Mouse (Mus musculus) intestine, embryonic 15.5 days (tissue): ENCODE results near the gene Tyms. TPM values are rescaled to one million over a fixed set of nuclear protein-coding genes. Genes with fewer than 3 reads are reported as not detected.
"Not testable (repeated sequence)": the region's sequence is repeated elsewhere in the genome, so short reads cannot be mapped to it uniquely, and the experiment has no call there.

Experiments
- ATAC-seq: fragments of 200-750 bp; cut with Nextera tagmentation; 2 replicates; pipeline ENCODE4 v1.8.0; 2017; ENCODE audit warnings: moderate TSS enrichment, moderate library complexity
- H3K27ac ChIP-seq: fragments of 300-500 bp; sonication (generic); 2 replicates; pipeline ENCODE4 v1.5.1; 2015; ENCODE audit warnings: mild to moderate bottlenecking, inconsistent platforms
- H3K27me3 ChIP-seq: fragments of 300-500 bp; sonication (generic); replicated peaks from 2 replicates; pipeline ENCODE4 v1.6.1; 2015; ENCODE audit warnings: inconsistent platforms
- H3K36me3 ChIP-seq: fragments of 300-500 bp; sonication (generic); 2 replicates; pipeline ENCODE4 v1.6.1; 2015; ENCODE audit warnings: inconsistent platforms
- H3K4me1 ChIP-seq: fragments of 300-500 bp; sonication (generic); replicated peaks from 2 replicates; pipeline ENCODE4 v1.6.1; 2015; ENCODE audit warnings: inconsistent platforms
- H3K4me2 ChIP-seq: fragments of 300-500 bp; sonication (generic); replicated peaks from 2 replicates; pipeline ENCODE4 v1.6.1; 2015; ENCODE audit warnings: mild to moderate bottlenecking, inconsistent platforms
- H3K4me3 ChIP-seq: fragments of 300-500 bp; sonication (generic); replicated peaks from 2 replicates; pipeline ENCODE4 v1.5.1; 2015; ENCODE audit warnings: inconsistent platforms
- H3K9ac ChIP-seq: fragments of 300-500 bp; sonication (generic); 2 replicates; pipeline ENCODE4 v1.6.1; 2015; ENCODE audit warnings: inconsistent platforms
- H3K9me3 ChIP-seq: fragments of 300-500 bp; sonication (generic); 2 replicates; pipeline ENCODE4 v1.6.1; 2016; ENCODE audit warnings: inconsistent platforms
- WGBS: fragments of 180-500 bp; shearing (Covaris S2); methylation state at CpG from one replicate; pipeline ENCODE4 v1.1.7; 2015; 5-methylcytosine and 5-hydroxymethylcytosine counted together
- polyA plus RNA-seq: library from polyadenylated mRNA; unstranded; fragments of >200 nt; fragmentation: Nextera tagmentation; extraction: Ambion mirVana; gene quantifications from 2 replicates; pipeline ENCODE4 v1.2.1, GENCODE M21; 2015

The Tyms gene
- polyA plus RNA-seq, 1 experiment from 2014 or later: 288 TPM

DNA sequence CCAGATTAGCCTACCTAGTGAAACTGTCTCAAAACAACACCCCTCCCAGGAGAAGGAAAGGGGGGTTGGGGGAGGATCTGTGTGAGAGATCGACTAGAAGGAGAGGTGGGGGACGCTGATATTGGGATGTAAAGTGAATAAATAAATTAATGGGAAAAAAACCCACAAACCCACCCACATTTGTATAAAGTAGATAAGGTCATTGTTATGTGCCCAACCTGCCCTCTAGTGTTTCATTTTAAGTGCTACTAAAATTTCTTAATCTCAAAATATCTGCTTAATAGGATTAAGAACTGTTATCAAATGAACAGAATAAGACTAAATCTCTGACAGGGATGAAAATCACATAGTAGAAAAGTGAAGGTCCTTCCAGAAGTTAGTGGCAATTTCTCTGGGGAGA, 21.0 kb upstream of the Tyms start:
- no peak overlapping the region for H3K4me3 ChIP-seq
- H3K9me3 ChIP-seq: no peaks in the 10 kb centered on the region
- ATAC-seq: no peak
- WGBS: 44% methylated on average over 2 of the region's 2 CpGs
- H3K27me3 ChIP-seq: no peaks in the 10 kb centered on the region
- no peaks in the 10 kb centered on the region for H3K4me1 ChIP-seq
- no peaks in the 10 kb centered on the region for H3K36me3 ChIP-seq
- no peak overlapping the region for H3K27ac ChIP-seq
- no peak overlapping the region for H3K4me2 ChIP-seq
- no peak overlapping the region for H3K9ac ChIP-seq

- Histone ChIP-seq H3K9ac (no peak overlapping the region), H3K4me2 (0 out of 2 replicates have a peak overlapping the region, but pooled peaks have one; percentile 6), H3K27me3 (no peaks in the 10 kb centered on the region), H3K4me3 (no peak overlapping the region), H3K36me3 (no peaks in the 10 kb centered on the region), H3K4me1 (no peaks in the 10 kb centered on the region), H3K9me3 (no peaks in the 10 kb centered on the region), H3K27ac (no peak overlapping the region)
- 54% methylated on average over 13 of the region's 13 CpGs for whole genome bisulfite sequencing
- ATAC-seq: no peak
Measured at GRCm38 (mm10) chr5:30092701-30093100, 19.3 kb upstream of the Tyms start.

- H3K4me1 ChIP-seq: peaks cover 8% of the 10 kb centered on the region
- peak overlapping the region; percentile 74 for H3K9ac ChIP-seq
- no peak overlapping the region for H3K27ac ChIP-seq
- no peaks in the 10 kb centered on the region for H3K27me3 ChIP-seq
- H3K36me3 ChIP-seq: peaks cover 8% of the 10 kb centered on the region; the same call in 1 of the 2 replicates
- no peaks in the 10 kb centered on the region for H3K9me3 ChIP-seq
- peak overlapping the region; percentile 55 for H3K4me2 ChIP-seq
- peak; percentile 46; the same call in 1 of the 2 replicates for ATAC-seq
- peak overlapping the region; percentile 66 for H3K4me3 ChIP-seq
- 24% methylated on average over 3 of the region's 3 CpGs for WGBS
Measured at GRCm38 (mm10) chr5:30072377-30072776, 1.0 kb downstream of the Tyms start.

- peak overlapping the region; percentile 55 for H3K4me2 ChIP-seq
- WGBS: 74% methylated on average over 6 of the region's 6 CpGs
- no peak overlapping the region for H3K4me3 ChIP-seq
- peaks cover 8% of the 10 kb centered on the region for H3K4me1 ChIP-seq
- no peaks in the 10 kb centered on the region for H3K9me3 ChIP-seq
- no peak overlapping the region for H3K9ac ChIP-seq
- H3K27me3 ChIP-seq: no peaks in the 10 kb centered on the region
- ATAC-seq: no peak
- no peak overlapping the region for H3K27ac ChIP-seq
- peaks cover 8% of the 10 kb centered on the region; the same call in 1 of the 2 replicates for H3K36me3 ChIP-seq
Measured at GRCm38 (mm10) chr5:30071677-30072076, 1.7 kb downstream of the Tyms start.

GRCm38 (mm10) chr5:30067726-30068125, 5.7 kb downstream of the Tyms start:
- 53% methylated on average over 6 of the region's 6 CpGs for WGBS
- no peak for ATAC-seq
- H3K9ac ChIP-seq: no peak overlapping the region
- H3K36me3 ChIP-seq: peaks cover 10% of the 10 kb centered on the region
- no peaks in the 10 kb centered on the region for H3K9me3 ChIP-seq
- no peak overlapping the region for H3K27ac ChIP-seq
- no peak overlapping the region for H3K4me2 ChIP-seq
- peaks cover 8% of the 10 kb centered on the region for H3K4me1 ChIP-seq
- H3K4me3 ChIP-seq: no peak overlapping the region
- H3K27me3 ChIP-seq: no peaks in the 10 kb centered on the region

GRCm38 (mm10) chr5:30059607-30060006, 13.8 kb downstream of the Tyms start:
- not testable (repeated sequence) for H3K4me1 ChIP-seq, H3K27me3 ChIP-seq, H3K4me2 ChIP-seq, H3K9ac ChIP-seq, H3K27ac ChIP-seq, H3K4me3 ChIP-seq, H3K9me3 ChIP-seq, ATAC-seq
- peaks cover 17% of the 10 kb centered on the region for H3K36me3 ChIP-seq
- 79% methylated on average over 5 of the region's 5 CpGs for WGBS

- Histone ChIP-seq H3K9me3 (no peaks in the 10 kb centered on the region), H3K27me3 (no peaks in the 10 kb centered on the region), H3K4me2 (no peak overlapping the region), H3K27ac (no peak overlapping the region), H3K9ac (no peak overlapping the region), H3K4me3 (no peak overlapping the region), H3K36me3 (peaks cover 17% of the 10 kb centered on the region), H3K4me1 (no peaks in the 10 kb centered on the region)
- no peak for ATAC-seq
- 90% methylated on average over 6 of the region's 6 CpGs for WGBS
Measured at GRCm38 (mm10) chr5:30058216-30058731, 15.1 kb downstream of the Tyms start.

GRCm38 (mm10) chr5:30039841-30040240, 33.6 kb downstream of the Tyms start:
- not testable (repeated sequence) for H3K9me3 ChIP-seq, H3K9ac ChIP-seq, H3K4me1 ChIP-seq, H3K4me2 ChIP-seq, ATAC-seq, H3K36me3 ChIP-seq, H3K4me3 ChIP-seq, H3K27me3 ChIP-seq, H3K27ac ChIP-seq
- WGBS: 77% methylated on average over 4 of the region's 4 CpGs

- ATAC-seq, H3K9ac ChIP-seq, H3K4me3 ChIP-seq, H3K27ac ChIP-seq, H3K36me3 ChIP-seq, H3K9me3 ChIP-seq, H3K4me2 ChIP-seq, H3K27me3 ChIP-seq, H3K4me1 ChIP-seq: not testable (repeated sequence)
- WGBS: 66% methylated on average over 5 of the region's 5 CpGs
Measured at GRCm38 (mm10) chr5:30039324-30039723, 34.1 kb downstream of the Tyms start.

DNA sequence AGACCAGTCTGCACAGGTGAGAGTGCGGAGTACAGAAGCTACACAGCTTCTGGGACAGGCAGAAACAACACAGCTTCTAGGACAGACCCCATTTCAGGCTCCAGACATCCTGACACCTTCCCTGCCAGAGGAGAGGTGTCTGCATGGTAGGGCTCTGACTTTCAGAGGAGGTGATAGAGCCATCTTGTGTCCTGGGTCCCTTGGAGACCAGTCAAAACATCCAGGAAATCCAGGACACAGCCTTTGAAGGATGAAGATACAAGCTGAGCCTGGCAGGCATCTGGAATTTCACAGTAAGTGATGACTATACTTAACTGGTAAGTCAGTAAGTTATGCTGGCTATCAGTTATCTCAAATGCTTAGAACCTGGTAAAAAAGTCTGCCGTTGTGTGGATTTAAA, 36.3 kb downstream of the Tyms start:
- not testable (repeated sequence) for H3K27me3 ChIP-seq, H3K4me2 ChIP-seq, ATAC-seq, H3K9ac ChIP-seq, H3K4me1 ChIP-seq, H3K4me3 ChIP-seq, H3K36me3 ChIP-seq, H3K27ac ChIP-seq, H3K9me3 ChIP-seq
- WGBS: 78% methylated on average over 2 of the region's 2 CpGs

DNA sequence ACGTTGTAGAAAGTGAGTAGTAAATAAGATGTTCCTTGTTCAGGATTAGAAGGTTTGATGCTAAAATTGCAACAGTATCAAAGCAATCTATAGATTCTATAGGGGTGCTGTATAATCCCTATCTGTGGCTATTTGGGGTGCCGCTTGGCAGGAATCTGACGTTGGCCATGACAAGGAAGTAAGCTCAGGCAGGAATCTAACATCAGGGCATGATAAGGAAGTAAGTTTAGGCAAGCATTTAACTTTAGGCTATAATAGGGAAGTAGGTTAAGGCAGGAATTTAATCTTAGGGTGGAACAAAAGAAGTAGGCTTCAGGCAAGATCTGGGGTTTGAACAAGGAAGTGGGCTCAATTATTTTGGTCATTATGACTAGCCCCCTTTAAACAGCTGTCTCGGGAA, 37.6 kb downstream of the Tyms start:
- ATAC-seq, H3K4me1 ChIP-seq, H3K27me3 ChIP-seq, H3K4me3 ChIP-seq, H3K4me2 ChIP-seq, H3K9me3 ChIP-seq, H3K36me3 ChIP-seq, H3K27ac ChIP-seq, H3K9ac ChIP-seq: not testable (repeated sequence)
- WGBS: 78% methylated on average over 4 of the region's 4 CpGs

DNA sequence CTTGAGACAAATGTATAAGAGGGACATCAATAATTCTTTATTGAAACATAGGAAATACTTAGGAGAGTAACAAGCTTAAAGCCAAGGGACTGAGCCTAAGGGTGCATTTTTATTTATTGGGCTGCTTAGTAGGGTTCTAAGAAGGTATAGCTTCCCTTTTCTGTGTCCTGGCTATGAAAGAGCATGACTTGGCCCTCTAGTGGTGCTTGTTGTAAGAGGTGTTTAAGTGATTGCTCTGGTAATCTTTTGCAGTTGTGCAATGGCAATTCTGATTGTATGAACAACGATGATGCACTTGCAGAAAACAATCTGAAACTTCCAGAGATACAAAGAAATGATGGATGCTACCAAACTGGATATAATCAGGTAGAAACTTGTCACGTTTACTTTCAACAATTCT, 58.8 kb downstream of the Tyms start:
- WGBS: 55% methylated on average over 2 of the region's 2 CpGs
- H3K27ac ChIP-seq: no peak overlapping the region
- ATAC-seq: no peak
- H3K9ac ChIP-seq: no peak overlapping the region
- H3K4me2 ChIP-seq: no peak overlapping the region
- H3K27me3 ChIP-seq: no peaks in the 10 kb centered on the region
- H3K36me3 ChIP-seq: no peaks in the 10 kb centered on the region
- no peaks in the 10 kb centered on the region for H3K9me3 ChIP-seq
- 0 out of 2 replicates have a peak, but pooled peaks cover 5% of the 10 kb centered on the region for H3K4me1 ChIP-seq
- no peak overlapping the region for H3K4me3 ChIP-seq

DNA sequence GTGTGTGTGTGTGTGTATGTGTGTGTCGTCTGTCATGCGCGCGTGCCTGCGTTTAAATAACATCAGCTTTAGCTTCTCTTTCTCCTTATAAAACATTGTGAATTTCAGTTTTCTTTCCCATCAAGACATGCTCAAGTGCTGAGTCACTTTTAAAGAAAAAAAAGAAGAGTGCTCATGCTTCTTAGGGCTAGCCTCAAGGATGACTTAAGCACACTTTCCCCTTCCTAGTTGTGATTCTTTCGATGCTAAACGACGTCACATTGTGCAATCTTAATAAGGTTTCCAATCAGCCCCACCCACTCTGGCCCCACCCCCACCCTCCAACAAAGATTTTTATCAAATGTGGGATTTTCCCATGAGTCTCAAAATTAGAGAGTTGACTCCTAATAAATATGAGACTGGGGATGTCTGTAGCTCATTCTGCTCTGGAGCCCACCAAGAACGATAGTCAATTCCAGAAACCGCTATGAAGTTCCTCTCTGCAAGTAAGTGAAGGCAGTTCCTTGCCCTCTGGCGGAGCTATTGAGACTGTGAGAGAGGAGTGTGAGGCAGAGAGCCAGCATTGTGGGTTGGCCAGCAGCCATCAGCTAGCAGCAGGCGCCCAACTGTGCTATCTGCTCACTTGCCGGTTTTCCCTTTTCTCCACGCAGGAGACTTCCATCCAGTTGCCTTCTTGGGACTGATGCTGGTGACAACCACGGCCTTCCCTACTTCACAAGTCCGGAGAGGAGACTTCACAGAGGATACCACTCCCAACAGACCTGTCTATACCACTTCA, 60.5 kb downstream of the Tyms start, which contains the start of gene Il6:
TSS of gene Il6 (plus strand) at position 389 of the 778 bp plus-strand sequence.
- 53% methylated on average over 16 of the region's 16 CpGs for WGBS
- ATAC-seq: peak; percentile 58; the same call in 1 of the 2 replicates

More for the DNA sequence above, 60.5 kb downstream of the Tyms start, which contains the start of gene Il6:
- H3K27me3 ChIP-seq: no peaks in the 10 kb centered on the region
- H3K27ac ChIP-seq: no peak within 1 kb of the TSS
- 0 out of 2 replicates have a peak within 1 kb of the TSS, but pooled peaks have one; percentile 6 for H3K4me2 ChIP-seq
- H3K4me3 ChIP-seq: no peak within 1 kb of the TSS
- 0 out of 2 replicates have a peak, but pooled peaks cover 5% of the 10 kb centered on the region for H3K4me1 ChIP-seq
- no peak within 1 kb of the TSS for H3K9ac ChIP-seq
- no peaks in the 10 kb centered on the region for H3K36me3 ChIP-seq
- H3K9me3 ChIP-seq: no peaks in the 10 kb centered on the region
